Mouse (Mus musculus) layer of hippocampus, adult 9-10 months (tissue): ENCODE results near the gene Ncapd3.

Source experiments
- DNase-seq: peaks from one replicate; pipeline ENCODE4 v3.0.0; 2022; ENCODE audit warnings: low spot score

The Ncapd3 gene

DNA sequence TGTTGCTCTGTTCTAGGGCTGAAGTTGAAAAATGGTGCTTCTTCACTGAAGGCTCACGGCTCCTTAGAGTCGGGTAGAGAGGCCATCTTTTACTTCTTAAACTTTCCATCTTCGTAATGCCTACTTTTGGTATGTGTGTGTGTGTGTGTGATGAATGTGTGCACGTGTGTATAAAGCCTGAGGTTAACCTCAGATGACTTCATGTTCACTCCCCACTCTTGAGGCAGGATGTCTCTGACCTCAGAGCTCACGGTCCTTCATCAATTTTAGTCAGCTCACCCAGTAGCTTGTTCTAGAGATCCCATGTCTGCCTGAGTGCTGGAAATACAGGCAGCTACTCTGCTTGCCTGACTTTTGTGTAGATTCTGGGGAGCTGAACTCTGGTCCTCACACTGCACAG lies 13.9 kb downstream of the Ncapd3 start:
- DNase-seq, result no peak

DNA sequence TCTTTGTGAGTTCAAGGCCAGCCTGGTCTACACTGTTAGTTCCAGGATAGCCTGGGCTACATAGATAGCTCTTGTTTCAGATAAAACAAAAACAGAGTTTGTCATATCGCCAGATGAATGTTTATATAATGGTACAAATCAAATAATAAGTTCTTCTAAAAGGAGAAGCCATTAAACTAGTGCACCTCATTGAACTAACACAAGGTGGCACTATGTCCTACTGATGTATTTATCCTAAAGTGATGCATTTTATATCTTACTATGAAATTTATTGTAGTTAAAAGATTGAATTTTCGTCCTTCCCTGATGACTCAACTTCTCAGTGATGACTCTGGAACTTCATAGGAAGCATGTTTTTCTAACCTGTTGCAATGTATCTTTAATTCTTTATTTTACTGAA lies 19.5 kb downstream of the Ncapd3 start:
- DNase-seq, result no peak

DNA sequence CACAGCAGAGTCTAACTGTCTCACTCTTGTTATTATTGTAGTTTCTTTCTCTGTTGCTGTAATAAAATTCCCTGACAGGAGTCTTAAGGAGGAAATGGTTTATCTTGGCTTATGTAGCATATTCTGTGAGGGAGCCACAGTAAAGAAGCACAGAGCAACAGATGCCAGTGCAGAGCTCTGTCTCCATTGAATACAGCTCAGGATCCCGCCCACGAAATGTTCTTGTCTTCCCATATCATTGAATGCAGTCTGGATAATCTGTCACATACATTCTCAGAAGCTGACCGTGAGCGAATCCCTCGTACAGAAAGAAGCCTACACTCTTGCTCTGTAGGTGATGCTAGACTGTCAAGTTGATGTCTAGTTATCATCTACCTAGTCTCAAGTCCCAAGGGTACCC lies 28.4 kb downstream of the Ncapd3 start:
- peak; percentile 10 for DNase-seq

DNA sequence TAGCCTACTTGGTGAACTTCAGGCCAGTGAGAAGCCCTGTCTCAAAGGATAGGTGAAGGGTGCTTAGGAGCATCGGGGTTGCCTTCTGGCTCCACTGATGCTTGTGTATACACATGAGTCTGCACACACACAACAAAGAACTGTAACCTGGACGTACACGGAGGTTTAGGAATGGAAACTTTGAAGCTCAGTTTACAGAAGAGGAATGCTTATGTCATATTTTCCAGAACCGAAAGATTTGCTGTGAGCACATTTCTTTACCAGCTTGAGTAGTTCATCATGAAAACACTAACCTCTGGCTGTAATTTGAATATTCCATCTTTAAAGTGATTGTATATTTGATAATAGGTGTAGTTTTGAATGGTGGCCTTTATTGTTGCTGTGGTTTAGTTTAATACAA lies 40.9 kb downstream of the Ncapd3 start:
- DNase-seq, result no peak

DNA sequence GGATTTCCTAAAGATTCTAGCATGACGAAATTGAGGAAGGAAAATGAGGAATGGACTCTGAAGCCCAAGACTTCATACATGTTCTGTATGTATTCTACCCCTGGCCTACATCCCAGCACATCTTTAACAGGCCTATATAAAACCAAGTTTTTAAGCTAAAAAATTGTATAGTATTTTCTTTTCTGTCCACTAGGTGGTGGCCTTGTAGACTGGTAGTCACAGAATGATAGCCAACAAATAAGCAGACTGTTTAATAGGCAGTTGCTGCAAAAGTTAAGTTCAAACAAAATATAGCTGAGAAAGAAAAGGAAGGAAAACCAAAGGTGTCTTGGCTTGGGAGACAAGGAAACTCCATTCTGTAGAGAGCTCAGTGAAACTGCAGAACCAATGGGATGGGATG lies 44.7 kb downstream of the Ncapd3 start:
- DNase-seq, result no peak

- no peak for DNase-seq
Measured at GRCm38 (mm10) chr9:27075812-27076211, 45.8 kb downstream of the Ncapd3 start.

DNA sequence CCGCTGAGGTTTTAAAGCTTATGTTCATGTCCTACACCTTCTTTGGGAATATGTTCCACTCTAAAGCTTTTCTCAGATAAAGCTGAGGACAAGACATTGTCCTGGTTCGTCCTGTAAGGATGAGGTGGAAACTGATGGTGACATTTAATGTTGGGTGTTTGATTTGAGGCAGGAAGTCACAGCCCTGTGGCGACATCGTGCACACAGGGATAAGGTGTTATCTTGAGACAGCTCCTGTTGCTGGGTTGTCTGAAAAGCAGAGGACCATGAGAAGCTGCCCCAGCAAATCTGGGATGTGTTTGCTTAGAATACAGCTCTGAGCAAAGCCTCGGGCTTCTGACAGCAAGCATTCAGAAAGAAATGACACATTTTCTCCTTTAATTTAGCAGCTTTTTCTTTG lies 56.3 kb downstream of the Ncapd3 start:
- no peak for DNase-seq

- no peak for DNase-seq
Measured at GRCm38 (mm10) chr9:27087402-27087801, 57.4 kb downstream of the Ncapd3 start.

- DNase-seq, result no peak
Measured at GRCm38 (mm10) chr9:27090134-27090533, 60.2 kb downstream of the Ncapd3 start.

GRCm38 (mm10) chr9:27090801-27091775 lies 61.1 kb downstream of the Ncapd3 start:
- peak; percentile 75 for DNase-seq

- DNase-seq, result no peak
Measured at GRCm38 (mm10) chr9:27092916-27093315, 62.9 kb downstream of the Ncapd3 start.

GRCm38 (mm10) chr9:27098092-27098491 lies 68.1 kb downstream of the Ncapd3 start:
- no peak for DNase-seq

DNA sequence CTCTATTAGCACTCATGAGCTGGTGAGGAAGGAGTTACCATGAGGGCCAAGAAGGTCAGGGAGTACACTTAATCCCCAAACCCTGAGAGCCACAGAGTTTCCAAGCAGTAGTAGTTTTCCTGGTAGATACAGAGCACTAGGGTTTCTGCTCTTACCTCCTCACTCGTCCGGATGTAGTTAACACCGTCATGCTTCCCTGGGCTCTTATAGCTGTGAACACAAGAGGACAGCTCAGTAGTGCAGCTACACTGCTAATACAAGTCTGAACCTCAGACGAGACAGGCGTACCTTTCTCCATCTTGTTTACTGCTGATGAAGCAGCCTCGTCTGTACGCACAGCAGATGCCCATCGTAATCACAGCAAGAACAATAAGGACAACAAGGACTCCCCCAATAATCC lies 68.6 kb downstream of the Ncapd3 start:
- no peak for DNase-seq

DNA sequence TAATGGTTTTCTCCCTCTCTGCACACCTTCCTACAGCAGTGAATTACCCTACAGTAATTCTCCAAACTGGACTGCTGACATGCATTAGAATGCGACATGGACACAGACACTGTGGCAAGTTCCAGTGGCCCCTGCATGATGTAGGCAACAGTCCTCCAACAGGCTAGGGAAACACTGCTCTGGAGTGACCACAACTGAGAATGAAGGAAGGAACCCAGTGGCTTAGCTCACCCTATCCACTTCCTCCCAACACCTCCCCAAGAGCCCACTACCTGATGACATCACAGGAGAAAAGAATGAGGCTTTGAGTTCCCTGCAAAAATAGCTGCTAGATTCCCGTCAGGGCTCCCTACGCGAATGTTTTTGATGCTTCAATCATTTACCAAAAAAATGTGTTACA lies 69.5 kb downstream of the Ncapd3 start:
- DNase-seq, result no peak

DNA sequence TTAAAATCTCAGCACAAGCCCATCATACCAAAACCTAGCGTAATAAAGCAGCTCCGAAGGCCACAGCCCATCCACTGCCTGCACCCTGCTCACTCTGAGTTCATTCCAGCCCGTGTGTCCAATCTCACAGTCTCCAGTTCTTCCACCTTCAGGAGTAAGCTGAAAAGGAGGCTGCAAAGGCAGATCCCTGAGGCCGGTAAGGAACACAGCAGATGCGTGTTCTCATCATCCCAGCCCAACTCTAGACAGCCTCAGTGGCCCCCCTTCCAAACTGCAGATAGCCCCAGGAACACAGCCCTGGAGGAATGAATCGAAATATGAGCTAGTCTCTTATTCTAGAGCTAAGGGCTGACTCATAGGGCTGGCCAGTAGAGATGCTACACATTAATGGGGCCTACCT lies 71.5 kb downstream of the Ncapd3 start:
- DNase-seq, result no peak

- DNase-seq, result peak; percentile 74
Measured at GRCm38 (mm10) chr9:27106081-27106480, 76.1 kb downstream of the Ncapd3 start.

GRCm38 (mm10) chr9:27108451-27108850 lies 78.5 kb downstream of the Ncapd3 start:
- no peak for DNase-seq

- no peak for DNase-seq
Measured at GRCm38 (mm10) chr9:27109533-27110514, 79.8 kb downstream of the Ncapd3 start.

DNA sequence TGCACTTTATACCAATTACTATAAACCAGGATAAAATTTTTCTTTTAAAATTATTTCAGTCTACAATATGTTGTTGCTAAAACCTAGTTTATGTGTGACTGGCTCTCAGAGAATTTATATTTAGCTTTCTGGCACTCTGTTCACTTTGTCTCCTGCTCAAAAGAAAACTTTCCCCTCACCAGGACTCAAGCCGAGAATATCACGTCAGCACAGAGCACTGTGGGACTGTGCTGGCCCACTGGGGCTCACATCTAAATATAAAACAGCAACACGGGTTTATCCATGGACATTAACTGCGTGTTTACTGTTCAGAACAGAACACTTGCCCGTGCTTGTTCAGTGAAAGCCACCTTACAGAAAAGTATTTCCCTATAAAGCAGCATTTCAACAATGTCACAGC lies 80.7 kb downstream of the Ncapd3 start:
- DNase-seq, result no peak

- DNase-seq, result no peak
Measured at GRCm38 (mm10) chr9:27111756-27112155, 81.8 kb downstream of the Ncapd3 start.

- DNase-seq, result no peak
Measured at GRCm38 (mm10) chr9:27121254-27121653, 91.3 kb downstream of the Ncapd3 start.

- no peak for DNase-seq
Measured at GRCm38 (mm10) chr9:27122076-27122475, 92.1 kb downstream of the Ncapd3 start.

- DNase-seq, result no peak
Measured at GRCm38 (mm10) chr9:27122963-27123362, 93.0 kb downstream of the Ncapd3 start.
